Mouse (Mus musculus) forebrain, embryonic 10.5 days (tissue): ENCODE data around the gene Tnk2. TPM values are rescaled to one million over a fixed set of nuclear protein-coding genes. Genes with fewer than 3 reads are reported as not detected.

ENCODE experiments used
- DNase-seq: peaks from one replicate; pipeline ENCODE4 v3.0.0-alpha.2; 2017; ENCODE audit warnings: low spot score; ENCODE audit errors: extremely low spot score
- H3K27ac ChIP-seq: fragments of 300-500 bp; sonication (generic); 2 replicates; pipeline ENCODE4 v1.5.1; 2016; ENCODE audit warnings: mild to moderate bottlenecking
- H3K27me3 ChIP-seq: fragments of 300-500 bp; sonication (generic); 2 replicates; pipeline ENCODE4 v1.6.1; 2016; ENCODE audit warnings: mild to moderate bottlenecking; ENCODE audit not compliant: poor library complexity, severe bottlenecking
- H3K36me3 ChIP-seq: fragments of 300-500 bp; sonication (generic); replicated peaks from 2 replicates; pipeline ENCODE4 v1.6.1; 2016; ENCODE audit warnings: mild to moderate bottlenecking, moderate library complexity
- H3K4me1 ChIP-seq: fragments of 300-500 bp; sonication (generic); 2 replicates; pipeline ENCODE4 v1.6.1; 2016
- H3K4me3 ChIP-seq: fragments of 300-500 bp; sonication (generic); 2 replicates; pipeline ENCODE4 v1.5.1; 2016; ENCODE audit warnings: mild to moderate bottlenecking, moderate library complexity
- H3K9me3 ChIP-seq: fragments of 300-500 bp; sonication (generic); 2 replicates; pipeline ENCODE4 v1.6.1; 2016; ENCODE audit warnings: mild to moderate bottlenecking, moderate library complexity
- WGBS: fragments of 180-500 bp; shearing (Covaris S2); methylation state at CpG from one replicate; pipeline ENCODE4 v1.1.7; 2016; 5-methylcytosine and 5-hydroxymethylcytosine counted together
- polyA plus RNA-seq: library from polyadenylated mRNA; unstranded; fragments of >200 nt; fragmentation: Nextera tagmentation; extraction: Ambion mirVana; gene quantifications from 2 replicates; pipeline ENCODE4 v1.2.1, GENCODE M21; 2016

Tnk2 gene
- polyA plus RNA-seq, 1 experiment from 2014 or later, result 10.1 TPM

DNA sequence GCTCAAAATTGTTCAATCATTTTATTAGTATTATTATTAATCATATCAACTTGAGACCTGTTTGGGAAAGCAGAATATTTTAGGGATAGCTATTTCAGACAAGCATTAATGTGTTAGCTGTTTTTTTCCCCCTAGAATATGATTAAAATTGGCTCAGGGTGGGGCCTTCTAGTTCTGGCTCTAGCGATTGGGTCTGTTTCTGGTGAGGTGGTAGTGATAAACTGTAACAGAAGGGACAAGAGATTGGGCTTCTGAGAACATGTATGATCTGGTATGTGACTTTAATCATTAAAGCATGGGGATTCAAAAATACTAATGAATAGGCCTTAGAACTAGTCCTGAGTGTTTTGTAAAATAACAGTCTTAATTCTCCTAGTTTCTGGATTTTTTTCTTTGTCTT, 31.6 kb upstream of the Tnk2 start:
- no peak for DNase-seq
- Histone ChIP-seq H3K36me3 (peaks cover 47% of the 10 kb centered on the region), H3K27me3 (peaks cover 11% of the 10 kb centered on the region), H3K4me1 (peaks cover 33% of the 10 kb centered on the region), H3K27ac (no peak overlapping the region), H3K9me3 (no peaks in the 10 kb centered on the region), H3K4me3 (no peak overlapping the region)
- 83% methylated on average over 1 of the region's 1 CpGs for WGBS

DNA sequence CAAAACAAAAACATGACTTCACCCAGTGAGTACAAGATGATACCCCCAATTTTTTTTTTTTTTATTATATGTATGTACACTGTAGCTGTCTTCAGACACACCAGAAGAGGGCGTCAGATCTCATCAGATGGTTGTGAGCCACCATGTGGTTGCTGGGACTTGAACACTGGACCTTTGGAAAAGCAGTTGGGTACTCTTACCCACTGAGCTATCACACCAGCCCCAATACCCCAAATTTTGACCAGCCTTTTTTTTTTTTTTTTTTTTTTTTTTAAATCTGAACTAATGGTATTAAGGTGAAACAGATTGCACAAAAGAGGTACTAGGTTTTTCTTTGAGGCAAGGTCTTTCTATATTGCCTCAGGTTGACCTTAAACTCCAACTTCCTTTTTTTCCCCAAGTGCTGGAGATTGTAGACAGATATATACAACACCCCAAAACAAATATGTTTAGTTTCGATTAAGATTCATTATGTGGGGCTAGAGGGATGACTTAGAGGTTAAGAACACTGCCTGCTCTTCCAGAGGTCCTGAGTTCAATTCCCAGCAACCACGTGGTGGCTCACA, 30.3 kb upstream of the Tnk2 start:
- Histone ChIP-seq H3K27me3 (no peaks in the 10 kb centered on the region), H3K4me3 (no peak overlapping the region), H3K27ac (no peak overlapping the region), H3K4me1 (peaks cover 25% of the 10 kb centered on the region), H3K36me3 (peaks cover 60% of the 10 kb centered on the region), H3K9me3 (no peaks in the 10 kb centered on the region)
- WGBS, result 86% methylated on average over 3 of the region's 3 CpGs
- no peak for DNase-seq

DNA sequence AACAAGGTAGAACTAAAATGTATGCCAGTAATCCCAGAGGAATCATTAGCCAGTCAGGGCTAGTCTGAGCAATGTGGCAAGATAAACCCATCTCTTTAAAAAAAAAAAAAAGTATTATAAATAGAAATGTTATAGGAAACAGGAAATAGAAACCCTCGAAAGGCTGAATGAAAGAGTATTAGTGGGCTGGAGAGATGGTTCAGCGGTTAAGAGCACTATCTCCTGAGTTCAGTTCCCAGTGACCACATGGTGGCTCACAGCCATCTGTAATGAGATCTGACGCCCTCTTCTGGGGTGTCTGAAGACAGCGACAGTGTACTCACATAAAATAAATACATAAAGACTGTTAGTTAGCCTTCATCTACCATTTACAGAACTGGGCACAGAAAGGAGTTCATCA, 29.6 kb upstream of the Tnk2 start:
- peaks cover 21% of the 10 kb centered on the region for H3K4me1 ChIP-seq
- H3K4me3 ChIP-seq, result no peak overlapping the region
- peaks cover 67% of the 10 kb centered on the region for H3K36me3 ChIP-seq
- no peak overlapping the region for H3K27ac ChIP-seq
- H3K9me3 ChIP-seq, result no peaks in the 10 kb centered on the region
- 73% methylated on average over 4 of the region's 4 CpGs for WGBS
- no peak for DNase-seq
- no peaks in the 10 kb centered on the region for H3K27me3 ChIP-seq

DNA sequence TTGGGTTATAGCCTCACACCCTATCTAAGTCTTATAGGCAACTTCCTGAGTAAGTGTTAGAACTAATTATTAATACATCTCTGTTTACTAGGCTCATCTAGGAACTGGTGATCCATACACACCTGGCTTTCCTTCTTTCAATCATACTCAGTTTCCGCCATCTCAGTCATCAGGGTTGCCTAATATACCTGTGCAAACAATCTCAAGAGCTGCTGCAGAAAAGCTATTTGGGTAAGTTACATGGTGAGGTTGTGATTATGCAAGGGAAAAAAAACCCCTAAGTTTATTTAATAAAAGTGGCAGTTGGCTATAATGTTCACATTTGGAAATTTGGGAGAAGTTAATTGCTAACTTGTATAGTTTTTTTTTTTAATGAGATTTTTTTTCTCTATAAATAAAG, 24.7 kb upstream of the Tnk2 start:
- Histone ChIP-seq H3K4me3 (no peak overlapping the region), H3K36me3 (peaks cover 98% of the 10 kb centered on the region), H3K9me3 (no peaks in the 10 kb centered on the region), H3K27me3 (no peaks in the 10 kb centered on the region), H3K27ac (no peak overlapping the region), H3K4me1 (no peaks in the 10 kb centered on the region)
- DNase-seq, result no peak
- WGBS, result 94% methylated on average over 1 of the region's 1 CpGs

DNA sequence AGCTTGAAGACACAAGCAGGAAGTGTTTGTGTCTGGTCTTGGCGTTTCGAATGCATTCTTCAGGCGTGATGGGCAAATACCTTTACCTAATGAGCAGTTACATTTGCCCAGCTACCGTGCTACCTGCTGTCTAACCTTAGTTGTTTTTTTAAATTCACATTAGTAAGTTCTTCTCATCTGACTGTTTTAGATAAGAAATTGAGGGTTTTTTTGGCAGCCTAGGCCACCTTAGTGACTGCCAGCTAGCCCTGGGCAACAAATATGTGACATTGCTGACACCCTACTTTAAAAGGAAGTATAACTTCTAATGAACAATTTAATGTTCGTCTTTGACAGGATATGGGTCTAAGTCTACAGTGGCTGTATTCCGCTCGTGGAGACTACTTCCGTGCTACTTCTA, 15.5 kb upstream of the Tnk2 start:
- no peaks in the 10 kb centered on the region for H3K4me1 ChIP-seq
- H3K27ac ChIP-seq, result no peak overlapping the region
- peaks cover 100% of the 10 kb centered on the region for H3K36me3 ChIP-seq
- H3K4me3 ChIP-seq, result no peak overlapping the region
- H3K9me3 ChIP-seq, result no peaks in the 10 kb centered on the region
- H3K27me3 ChIP-seq, result no peaks in the 10 kb centered on the region
- 96% methylated on average over 8 of the region's 8 CpGs for WGBS
- DNase-seq, result no peak

DNA sequence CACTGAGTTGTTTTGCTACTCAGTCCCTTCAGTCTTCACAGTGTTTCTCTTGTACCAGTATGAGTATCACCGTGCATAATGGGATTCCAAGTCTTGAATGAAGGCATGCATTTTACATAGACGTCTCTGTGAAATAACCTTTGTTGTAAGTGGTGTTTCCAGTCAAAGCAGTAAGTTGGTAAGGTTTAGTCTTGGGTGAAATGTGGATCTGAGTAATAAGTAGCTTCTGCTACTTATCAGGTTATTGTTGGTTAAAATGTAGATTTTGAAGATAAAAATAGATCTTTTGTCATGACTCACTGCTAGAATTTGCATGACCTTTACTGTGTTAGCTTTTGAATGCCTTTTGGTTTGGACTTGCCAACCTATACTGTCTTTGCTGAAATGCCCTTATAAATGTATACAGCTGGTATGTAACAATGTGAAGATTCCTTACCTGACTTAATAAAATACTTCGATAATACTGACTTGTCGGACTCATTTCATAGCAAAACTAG, 11.3 kb upstream of the Tnk2 start:
- no peak overlapping the region for H3K4me3 ChIP-seq
- DNase-seq, result no peak
- no peaks in the 10 kb centered on the region for H3K27me3 ChIP-seq
- WGBS, result 88% methylated on average over 4 of the region's 4 CpGs
- H3K27ac ChIP-seq, result no peak overlapping the region
- no peaks in the 10 kb centered on the region for H3K4me1 ChIP-seq
- peaks cover 59% of the 10 kb centered on the region for H3K36me3 ChIP-seq
- H3K9me3 ChIP-seq, result no peaks in the 10 kb centered on the region

DNA sequence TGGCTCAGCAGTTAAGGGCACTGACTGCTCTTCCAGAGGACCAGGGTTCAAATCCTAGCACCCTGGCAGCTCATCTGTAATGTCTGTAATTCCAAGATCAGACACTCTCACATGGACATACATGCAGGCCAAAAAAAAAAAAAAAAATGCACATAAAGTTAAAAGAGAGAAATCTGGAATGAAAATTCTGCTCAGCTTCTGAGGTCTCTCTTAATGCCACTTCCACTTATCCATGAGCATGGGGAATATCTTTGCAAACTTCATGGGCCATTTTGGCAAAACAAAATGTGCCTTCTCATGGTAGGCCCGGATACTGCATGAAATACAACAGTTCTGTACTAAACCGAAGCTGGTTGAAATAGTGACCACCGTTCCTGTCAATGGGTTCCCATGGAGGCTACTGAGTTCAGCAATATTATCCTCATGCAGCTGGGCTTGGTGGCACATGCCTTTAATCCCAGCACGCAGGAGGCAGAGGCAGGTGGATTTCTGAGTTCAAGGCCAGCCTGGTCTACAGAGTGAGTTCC, 10.1 kb upstream of the Tnk2 start:
- Histone ChIP-seq H3K27me3 (no peaks in the 10 kb centered on the region), H3K36me3 (peaks cover 48% of the 10 kb centered on the region), H3K27ac (no peak overlapping the region), H3K9me3 (no peaks in the 10 kb centered on the region), H3K4me1 (peaks cover 1% of the 10 kb centered on the region), H3K4me3 (no peak overlapping the region)
- WGBS, result 89% methylated on average over 4 of the region's 4 CpGs
- DNase-seq, result no peak

DNA sequence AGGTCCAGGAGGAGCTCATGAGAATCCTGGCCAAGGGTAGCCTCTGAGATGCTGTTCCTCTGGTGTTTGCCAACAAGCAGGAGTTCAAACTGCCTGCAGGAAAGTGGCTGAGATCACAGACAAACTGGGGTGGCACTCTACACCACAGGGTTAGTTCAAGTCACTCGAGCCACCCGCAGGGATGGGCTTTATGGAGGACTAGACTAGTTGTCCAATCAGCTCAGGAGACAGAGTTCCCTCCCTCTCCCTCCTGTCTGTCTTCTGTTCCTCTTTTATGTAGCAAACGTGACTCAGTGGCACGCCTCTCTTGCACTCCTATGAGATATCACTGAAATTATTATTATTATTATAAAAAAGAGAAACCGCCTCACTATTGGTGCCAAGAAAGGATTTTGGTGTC, 9.5 kb upstream of the Tnk2 start:
- peaks cover 41% of the 10 kb centered on the region for H3K36me3 ChIP-seq
- H3K27me3 ChIP-seq, result no peaks in the 10 kb centered on the region
- no peaks in the 10 kb centered on the region for H3K9me3 ChIP-seq
- no peak overlapping the region for H3K4me3 ChIP-seq
- WGBS, result 87% methylated on average over 5 of the region's 5 CpGs
- peaks cover 4% of the 10 kb centered on the region for H3K4me1 ChIP-seq
- H3K27ac ChIP-seq, result no peak overlapping the region
- DNase-seq, result no peak

DNA sequence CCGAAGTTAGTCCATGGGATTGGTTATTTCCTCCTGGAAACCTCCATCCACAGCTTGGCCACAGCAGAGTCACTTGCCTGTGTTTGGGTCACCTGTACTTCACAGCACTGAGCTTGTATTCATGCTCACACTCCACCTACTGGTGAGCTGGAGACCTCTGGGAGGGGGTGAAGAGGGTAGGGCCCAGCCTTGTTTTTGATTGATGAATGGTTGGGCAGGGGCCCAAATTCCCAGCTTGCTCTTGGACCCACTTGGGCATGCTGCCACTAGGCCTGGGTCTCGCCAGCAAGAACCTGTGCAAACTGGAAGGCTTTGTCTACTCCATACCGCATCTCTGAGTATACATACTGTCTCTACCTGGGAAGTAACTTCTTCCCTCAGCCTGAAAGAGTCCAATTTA, 8.4 kb upstream of the Tnk2 start:
- H3K27me3 ChIP-seq, result no peaks in the 10 kb centered on the region
- 82% methylated on average over 3 of the region's 3 CpGs for WGBS
- no peak overlapping the region for H3K27ac ChIP-seq
- H3K4me3 ChIP-seq, result no peak overlapping the region
- no peak for DNase-seq
- peaks cover 4% of the 10 kb centered on the region for H3K4me1 ChIP-seq
- H3K36me3 ChIP-seq, result peaks cover 30% of the 10 kb centered on the region
- no peaks in the 10 kb centered on the region for H3K9me3 ChIP-seq

DNA sequence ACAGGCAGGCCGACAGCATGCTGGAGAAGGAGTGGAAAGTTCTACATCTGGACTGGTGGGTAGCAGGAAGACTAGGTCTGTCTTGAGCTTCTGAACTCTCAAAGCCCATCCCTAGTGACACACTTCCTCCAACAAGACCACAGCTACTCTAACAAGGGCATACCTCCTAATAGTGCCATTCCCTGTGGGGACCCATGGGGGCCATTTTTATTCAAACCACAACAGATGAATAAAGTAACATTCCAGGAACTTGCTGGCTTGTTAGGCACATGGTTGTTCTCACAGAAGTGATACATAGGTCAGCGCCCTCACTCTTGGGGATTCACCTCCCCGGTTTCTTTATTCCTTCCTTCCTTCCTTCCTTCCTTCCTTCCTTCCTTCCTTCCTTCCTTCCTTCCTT, 7.3 kb upstream of the Tnk2 start:
- H3K4me3 ChIP-seq, result no peak overlapping the region
- WGBS, result 95% methylated on average over 3 of the region's 3 CpGs
- peaks cover 20% of the 10 kb centered on the region for H3K36me3 ChIP-seq

DNA sequence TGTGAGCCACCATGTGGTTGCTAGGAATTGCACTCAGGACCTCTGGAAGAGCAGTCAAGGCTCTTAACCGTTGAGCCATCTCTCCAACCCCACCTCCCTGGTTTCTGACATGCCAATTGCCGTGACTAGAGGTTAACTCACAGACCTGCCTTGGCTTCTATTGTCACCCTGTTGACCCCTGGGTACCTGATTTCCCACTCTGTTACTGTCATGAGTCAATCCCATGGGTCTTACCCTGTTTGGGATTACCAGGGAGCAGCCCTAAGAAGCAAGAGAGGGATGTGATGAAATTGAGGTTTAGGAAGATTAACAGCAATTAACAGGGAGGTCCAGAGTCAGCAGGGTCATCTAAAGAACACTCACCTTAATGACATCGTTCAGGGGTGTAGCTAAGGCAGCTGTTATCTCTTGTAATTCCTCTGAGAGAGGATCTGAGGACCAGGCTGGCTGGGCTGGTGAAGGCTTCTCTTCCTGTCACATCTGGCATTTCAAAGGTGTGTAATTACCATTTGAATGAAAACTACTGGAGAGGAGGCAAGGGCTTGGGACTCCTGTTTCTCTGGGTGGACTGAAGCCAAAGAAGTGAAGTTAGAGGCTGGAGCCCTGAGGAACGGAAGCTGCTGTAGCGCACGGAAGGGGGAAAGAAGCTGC, 6.7 kb upstream of the Tnk2 start:
- DNase-seq, result no peak
- Histone ChIP-seq H3K36me3 (peaks cover 13% of the 10 kb centered on the region), H3K9me3 (no peaks in the 10 kb centered on the region), H3K27ac (no peak overlapping the region), H3K4me1 (peaks cover 9% of the 10 kb centered on the region), H3K4me3 (no peak overlapping the region), H3K27me3 (no peaks in the 10 kb centered on the region)
- 46% methylated on average over 6 of the region's 6 CpGs for WGBS

More for the DNA sequence above, 7.3 kb upstream of the Tnk2 start:
- no peak for DNase-seq
- H3K27ac ChIP-seq, result no peak overlapping the region
- no peaks in the 10 kb centered on the region for H3K27me3 ChIP-seq
- H3K4me1 ChIP-seq, result peaks cover 4% of the 10 kb centered on the region
- no peaks in the 10 kb centered on the region for H3K9me3 ChIP-seq

DNA sequence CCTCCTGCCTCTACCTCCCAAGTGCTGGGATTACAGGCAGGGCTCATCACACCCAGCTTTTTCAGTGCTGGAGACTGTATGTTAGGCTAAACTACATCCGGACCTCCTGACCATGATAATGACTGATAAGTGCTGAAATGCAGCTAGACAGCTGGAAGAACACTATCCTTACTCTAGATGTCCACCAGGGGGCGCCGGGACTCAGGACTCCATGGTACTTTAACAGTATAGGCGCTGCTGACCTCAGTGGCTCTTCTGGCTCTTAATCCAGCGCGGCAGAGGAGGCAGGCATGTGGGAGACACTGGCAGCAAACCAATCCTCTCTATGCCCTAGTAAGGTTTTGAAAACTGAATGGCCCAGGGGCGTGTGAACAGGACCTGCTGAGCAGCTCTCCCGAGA, 5.2 kb upstream of the Tnk2 start:
- no peaks in the 10 kb centered on the region for H3K9me3 ChIP-seq
- H3K4me3 ChIP-seq, result no peak overlapping the region
- peaks cover 17% of the 10 kb centered on the region for H3K4me1 ChIP-seq
- no peaks in the 10 kb centered on the region for H3K36me3 ChIP-seq
- WGBS, result 13% methylated on average over 8 of the region's 8 CpGs
- peak; percentile 86 for DNase-seq
- no peak overlapping the region for H3K27ac ChIP-seq
- H3K27me3 ChIP-seq, result no peaks in the 10 kb centered on the region

DNA sequence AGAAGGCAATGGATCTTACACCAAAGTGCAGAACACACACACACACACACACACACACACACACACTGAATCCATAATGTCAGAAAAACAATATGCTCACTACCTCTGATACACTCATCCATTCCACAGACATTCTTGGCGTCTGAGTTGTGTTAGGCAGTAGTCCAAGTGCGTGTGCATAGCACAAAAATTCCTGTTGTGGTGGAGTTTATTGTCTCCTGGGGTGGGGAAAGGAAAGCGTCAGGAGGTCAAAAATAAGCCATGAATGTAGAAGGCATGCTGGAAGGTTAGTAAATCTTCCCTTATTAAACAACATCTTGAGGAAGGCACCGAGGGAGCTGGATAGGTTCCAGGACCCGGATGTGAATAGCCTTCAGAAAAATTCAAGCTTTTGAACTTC, 3.6 kb upstream of the Tnk2 start:
- Histone ChIP-seq H3K36me3 (no peaks in the 10 kb centered on the region), H3K9me3 (no peaks in the 10 kb centered on the region), H3K27me3 (no peaks in the 10 kb centered on the region), H3K4me3 (no peak overlapping the region), H3K27ac (no peak overlapping the region), H3K4me1 (peaks cover 27% of the 10 kb centered on the region)
- no peak for DNase-seq
- 93% methylated on average over 5 of the region's 5 CpGs for WGBS
